Mouse (Mus musculus) liver, embryonic 14.5 days (tissue): ENCODE measurements around the gene Abca9.

Experiments used
- CTCF ChIP-seq: IDR thresholded peaks from 2 replicates; pipeline ENCODE4 v1.5.1; 2016; ENCODE audit warnings: antibody characterized with exemption, low read depth, control low read depth
- EP300 ChIP-seq: IDR thresholded peaks from 2 replicates; pipeline ENCODE4 v1.6.1; 2016; ENCODE audit warnings: antibody characterized with exemption, low read depth

DNA sequence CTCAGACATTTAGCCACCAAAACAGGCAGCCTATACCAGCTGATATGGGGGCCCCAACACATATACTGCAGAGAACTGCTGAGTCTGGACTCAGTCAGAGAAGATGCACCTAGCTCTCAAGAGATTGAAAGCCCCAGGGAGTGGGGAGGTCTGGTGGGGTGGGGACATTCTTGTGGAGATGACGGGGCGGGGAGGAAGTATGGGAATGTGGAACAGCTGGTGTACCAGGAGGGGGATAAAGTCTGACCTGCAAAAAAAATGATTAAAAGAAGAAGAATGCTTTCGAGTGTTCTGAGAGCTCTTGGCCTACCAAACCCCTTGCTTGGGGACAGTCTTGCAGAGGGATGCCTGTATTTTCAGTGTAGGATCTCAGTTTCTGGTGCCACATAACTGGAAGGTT, 114.3 kb downstream of the Abca9 start:
- TF ChIP-seq EP300 (no peak), CTCF (no peak)
